Mouse (Mus musculus): ENCODE data around the gene Ocel1.

GRCm38 (mm10) chr8:71376423-71377030 is 5.4 kb downstream of the Ocel1 start:
- TF ChIP-seq CTCF (IDR thresholded peaks at IDR 0.05; ENCODE audit: low read depth, low read length) (no peak), POLR2A (IDR thresholded peaks at IDR 0.05; ENCODE audit: extremely low read depth, insufficient read depth, low read length) (no peak)
